Mouse (Mus musculus) embryo, embryonic 10.5 days (tissue): ENCODE results near the gene Olfr536.
"Not testable (repeated sequence)": the region's sequence is repeated elsewhere in the genome, so short reads cannot be mapped to it uniquely, and the experiment has no call there.

Experiments
- DNase-seq: peaks from one replicate; pipeline ENCODE4 v3.0.0-alpha.2; 2015; ENCODE audit warnings: low spot score

Olfr536 gene

GRCm38 (mm10) chr7:140507346-140508021, at the start of gene Olfr536:
Olfr536 (minus strand) TSS chr7:140507396.
- DNase-seq, result not testable (repeated sequence)

GRCm38 (mm10) chr7:140539746-140540145, 32.5 kb upstream of the Olfr536 start:
- no peak for DNase-seq

- DNase-seq, result no peak
Measured at GRCm38 (mm10) chr7:140494702-140495101, 12.5 kb downstream of the Olfr536 start.

GRCm38 (mm10) chr7:140494231-140494630, 13.0 kb downstream of the Olfr536 start:
- DNase-seq, result no peak

GRCm38 (mm10) chr7:140488981-140489380, 18.2 kb downstream of the Olfr536 start:
- DNase-seq, result no peak

GRCm38 (mm10) chr7:140483916-140484315, 23.3 kb downstream of the Olfr536 start, which contains the start of gene Olfr535:
Olfr535 (plus strand) TSS chr7:140484216.
- no peak for DNase-seq

GRCm38 (mm10) chr7:140478733-140479132, 28.5 kb downstream of the Olfr536 start:
- DNase-seq, result no peak

- no peak for DNase-seq
Measured at GRCm38 (mm10) chr7:140477886-140478285, 29.3 kb downstream of the Olfr536 start.

- not testable (repeated sequence) for DNase-seq
Measured at GRCm38 (mm10) chr7:140463070-140463469, 44.1 kb downstream of the Olfr536 start, which contains the start of gene Olfr533. Olfr533 (plus strand) TSS chr7:140463370.
